In genomic region chr12:53042739-53043138, GRCm38 (mm10) we compare ENCODE assay signal across 8 mouse cellular contexts.
DNase-seq lines count a peak whose midpoint lies in the region.

No protein-coding gene starts in this region.

- peak; percentile 64 for DNase-seq in heart, postnatal 4 days
- no peak for DNase-seq in heart, adult 9 months (ENCODE audit: low spot score in 2 of 2)
- DNase-seq in right cerebral cortex, postnatal 10 days (ENCODE audit: low spot score in 2 of 2), result peak; percentile 54 to 69
- DNase-seq in right cerebral cortex, postnatal 36 days (ENCODE audit: low spot score in 2 of 2), result no peak
- peak; percentile 29 for DNase-seq in adrenal gland, adult 2 months
- peak; percentile 31 for DNase-seq in induced T-regulatory cell, adult 2 months (ENCODE audit: low read depth)
- peak; percentile 6 for DNase-seq in thymus, postnatal 25 days
- DNase-seq in right cerebral cortex, adult 18-20 months, result no peak

Comparison
In these comparisons a context has a peak if more than half of its experiments do, and no peak if none do; other contexts are left out.
1. DNase-seq: peak in heart, postnatal 4 days (single experiment), right cerebral cortex, postnatal 10 days (2 of 2), adrenal gland, adult 2 months (single experiment), induced T-regulatory cell, adult 2 months (single experiment) and thymus, postnatal 25 days (single experiment); none in heart, adult 9 months (0 of 2), right cerebral cortex, postnatal 36 days (0 of 2) and right cerebral cortex, adult 18-20 months (single experiment).